Mouse (Mus musculus): ENCODE results near the gene Dip2c. TPM values are rescaled to one million over a fixed set of nuclear protein-coding genes. Genes with fewer than 3 reads are reported as not detected.

Gene Dip2c
- polyA plus RNA-seq, 1 experiment from 2014 or later, result 3.9 TPM

GRCm38 (mm10) chr13:9706720-9707119 lies 430.4 kb downstream of the Dip2c start:
- H3K36me3 ChIP-seq, result peaks cover 3% of the 10 kb centered on the region; the same call in 1 of the 2 replicates

GRCm38 (mm10) chr13:9708433-9709240 lies 432.3 kb downstream of the Dip2c start:
- H3K27me3 ChIP-seq (ENCODE audit: insufficient read depth, poor library complexity, severe bottlenecking), result no peaks in the 10 kb centered on the region
- H3K36me3 ChIP-seq, result peaks cover 6% of the 10 kb centered on the region; the same call in 1 of the 2 replicates
- no peaks in the 10 kb centered on the region for H3K9me3 ChIP-seq
- WGBS, result 89% methylated on average over 7 of the region's 7 CpGs
- no peak overlapping the region for H3K4me3 ChIP-seq
- DNase-seq (ENCODE audit: low spot score), result no peak
- no peak overlapping the region for H3K27ac ChIP-seq
- peaks cover 3% of the 10 kb centered on the region; the same call in 1 of the 2 replicates for H3K4me1 ChIP-seq

More at GRCm38 (mm10) chr13:9706720-9707119, 430.4 kb downstream of the Dip2c start:
- no peak overlapping the region for H3K27ac ChIP-seq
- peaks cover 16% of the 10 kb centered on the region for H3K4me1 ChIP-seq
- no peaks in the 10 kb centered on the region for H3K27me3 ChIP-seq (ENCODE audit: insufficient read depth, poor library complexity, severe bottlenecking)
- no peak for DNase-seq (ENCODE audit: low spot score)
- 96% methylated on average over 8 of the region's 8 CpGs for WGBS
- H3K4me3 ChIP-seq, result no peak overlapping the region
- no peaks in the 10 kb centered on the region for H3K9me3 ChIP-seq

GRCm38 (mm10) chr13:9712409-9712808 lies 436.1 kb downstream of the Dip2c start:
- Histone ChIP-seq H3K9me3 (no peaks in the 10 kb centered on the region), H3K27me3 (ENCODE audit: insufficient read depth, poor library complexity, severe bottlenecking) (no peaks in the 10 kb centered on the region), H3K36me3 (peaks cover 11% of the 10 kb centered on the region; the same call in 1 of the 2 replicates), H3K27ac (no peak overlapping the region), H3K4me1 (peaks cover 5% of the 10 kb centered on the region; the same call in 1 of the 2 replicates), H3K4me3 (no peak overlapping the region)
- no peak for DNase-seq (ENCODE audit: low spot score)
- WGBS, result 91% methylated on average over 1 of the region's 1 CpGs

- no peaks in the 10 kb centered on the region for H3K9me3 ChIP-seq
- DNase-seq (ENCODE audit: low spot score), result no peak
- 92% methylated on average over 3 of the region's 3 CpGs for WGBS
- H3K27me3 ChIP-seq (ENCODE audit: insufficient read depth, poor library complexity, severe bottlenecking), result no peaks in the 10 kb centered on the region
- peaks cover 11% of the 10 kb centered on the region; the same call in 1 of the 2 replicates for H3K36me3 ChIP-seq
- H3K4me3 ChIP-seq, result no peak overlapping the region
- H3K27ac ChIP-seq, result no peak overlapping the region
- peaks cover 5% of the 10 kb centered on the region; the same call in 1 of the 2 replicates for H3K4me1 ChIP-seq
Observed at GRCm38 (mm10) chr13:9712971-9713370, 436.6 kb downstream of the Dip2c start.

GRCm38 (mm10) chr13:9713462-9714134 lies 437.3 kb downstream of the Dip2c start:
- Histone ChIP-seq H3K9me3 (no peaks in the 10 kb centered on the region), H3K36me3 (peaks cover 11% of the 10 kb centered on the region; the same call in 1 of the 2 replicates), H3K27me3 (ENCODE audit: insufficient read depth, poor library complexity, severe bottlenecking) (no peaks in the 10 kb centered on the region), H3K4me3 (no peak overlapping the region), H3K4me1 (peaks cover 5% of the 10 kb centered on the region; the same call in 1 of the 2 replicates), H3K27ac (no peak overlapping the region)
- WGBS, result 52% methylated on average over 6 of the region's 6 CpGs
- no peak for DNase-seq (ENCODE audit: low spot score)

- no peak overlapping the region for H3K4me3 ChIP-seq
- no peaks in the 10 kb centered on the region for H3K27me3 ChIP-seq (ENCODE audit: insufficient read depth, poor library complexity, severe bottlenecking)
- H3K36me3 ChIP-seq, result peaks cover 20% of the 10 kb centered on the region
- H3K9me3 ChIP-seq, result no peaks in the 10 kb centered on the region
- peaks cover 5% of the 10 kb centered on the region; the same call in 1 of the 2 replicates for H3K4me1 ChIP-seq
- no peak overlapping the region for H3K27ac ChIP-seq
- no peak for DNase-seq (ENCODE audit: low spot score)
- 87% methylated on average over 1 of the region's 1 CpGs for whole genome bisulfite sequencing
Observed at GRCm38 (mm10) chr13:9715224-9715623, 438.9 kb downstream of the Dip2c start.

Other genes starting within 250 kb of the Dip2c start
- 29.3 and 32.1 TPM in 2 replicates for gene Larp4b, start 182.6 kb upstream of the Dip2c start, polyA plus RNA-seq (2016; fragmentation: Nextera tagmentation; extraction: Ambion mirVana)